Mouse (Mus musculus) CH12.LX (cell line): ENCODE measurements at regions not wholly inside any gene's neighbourhood (a gene's known extent, or its start where the extent isn't known, plus 50 kb on each side); places are given as distances from the start of the nearest gene placed in this dataset.

Experiments used
- CHD2 ChIP-seq: IDR thresholded peaks from 2 replicates; pipeline ENCODE4 v1.6.1; 2011; ENCODE audit warnings: low read length, improper control_type of control experiment
- CTCF ChIP-seq, 2 experiments: IDR thresholded peaks in 1 of 2; conservative IDR thresholded peaks in 1 of 2; 2 replicates each; pipeline ENCODE4 v1.5.1; 2011 to 2012; ENCODE audit warnings: low read depth in 2 of 2, low read length in 2 of 2, improper control_type of control experiment in 1 of 2, inconsistent platforms in 1 of 2, mild to moderate bottlenecking in 1 of 2, moderate library complexity in 1 of 2
- EP300 ChIP-seq: IDR thresholded peaks from 2 replicates; pipeline ENCODE4 v1.6.1; 2011; ENCODE audit warnings: low read length, improper control_type of control experiment
- MAFK ChIP-seq: IDR thresholded peaks from 2 replicates; pipeline ENCODE4 v1.6.1; 2011; ENCODE audit warnings: low read length, improper control_type of control experiment; ENCODE audit not compliant: insufficient replicate concordance
- MAX ChIP-seq: IDR thresholded peaks from 2 replicates; pipeline ENCODE4 v1.6.1; 2011; ENCODE audit warnings: low read length, improper control_type of control experiment
- SMC3 ChIP-seq: IDR thresholded peaks from 2 replicates; pipeline ENCODE4 v1.6.1; 2011; ENCODE audit warnings: low read depth, low read length, improper control_type of control experiment
- ZC3H11A ChIP-seq: IDR thresholded peaks from 2 replicates; pipeline ENCODE4 v1.6.1; 2012; ENCODE audit warnings: low read depth, mild to moderate bottlenecking, inconsistent platforms, low read length, improper control_type of control experiment
- ZNF384 ChIP-seq: IDR thresholded peaks from 2 replicates; pipeline ENCODE4 v1.6.1; 2012; ENCODE audit warnings: low read depth, low read length, improper control_type of control experiment, inconsistent platforms

- no peak for TF ChIP-seq CTCF (conservative IDR thresholded peaks at IDR 0.05 in 1 of 2, IDR thresholded peaks at IDR 0.05 in 1 of 2; ENCODE audit: low read depth in 2 of 2, low read length in 2 of 2)
- TF ChIP-seq EP300, result no peak
- TF ChIP-seq MAFK, result no peak
- no peak for TF ChIP-seq MAX
- no peak for TF ChIP-seq SMC3
- TF ChIP-seq ZNF384, result no peak
- TF ChIP-seq CHD2, result no peak
- TF ChIP-seq ZC3H11A, result no peak
Observed at GRCm38 (mm10) chr13:39226829-39227228, 266.2 kb upstream of the Slc35b3 start.
